Mouse (Mus musculus): Measurements from ENCODE around the gene Ubl3. TPM values are rescaled to one million over a fixed set of nuclear protein-coding genes. Genes with fewer than 3 reads are reported as not detected.

The Ubl3 gene
- total RNA-seq, 2 experiments from 2014 or later = 126 to 140 TPM

DNA sequence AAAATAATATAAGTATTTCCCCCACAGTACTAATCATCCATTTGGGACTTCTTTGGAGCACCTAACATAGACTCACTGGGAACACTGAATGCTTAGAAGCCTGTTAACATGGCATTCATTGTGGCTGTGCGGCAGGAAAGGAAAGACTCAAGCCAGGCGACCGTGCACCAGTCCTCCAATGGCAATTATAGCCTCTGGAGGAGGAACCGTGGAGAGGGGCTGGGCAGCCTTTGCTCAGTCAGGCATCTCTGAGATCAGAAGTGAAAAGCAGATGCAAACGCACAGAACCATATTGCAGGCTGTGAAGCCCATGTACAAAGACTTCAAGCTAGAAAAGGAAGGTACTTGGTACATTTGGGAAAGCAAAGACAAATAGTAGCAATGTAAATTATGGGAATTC is 20.4 kb downstream of the Ubl3 start:
- DNase-seq (ENCODE audit: low spot score in 2 of 2) = no peak

DNA sequence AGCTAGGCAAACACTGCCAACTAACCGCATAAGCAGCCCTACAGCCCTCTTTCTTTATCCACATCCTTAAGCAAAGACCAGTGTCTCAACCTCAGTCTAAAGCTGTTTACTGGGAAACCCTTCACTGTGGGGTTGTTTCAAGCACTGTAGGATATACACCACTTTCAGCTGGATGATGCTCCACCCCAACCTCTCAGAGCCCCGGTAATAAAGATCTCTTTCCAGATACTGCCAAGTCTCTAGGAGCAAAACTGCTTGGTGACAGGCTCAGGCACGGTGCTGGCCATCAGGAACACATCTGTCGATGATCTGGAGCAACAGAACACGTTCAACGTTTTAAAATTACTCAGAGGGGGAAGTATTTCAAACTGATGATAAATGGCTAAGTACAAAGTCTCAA is 25.0 kb downstream of the Ubl3 start:
- no peak for DNase-seq (ENCODE audit: low spot score in 2 of 2)

DNA sequence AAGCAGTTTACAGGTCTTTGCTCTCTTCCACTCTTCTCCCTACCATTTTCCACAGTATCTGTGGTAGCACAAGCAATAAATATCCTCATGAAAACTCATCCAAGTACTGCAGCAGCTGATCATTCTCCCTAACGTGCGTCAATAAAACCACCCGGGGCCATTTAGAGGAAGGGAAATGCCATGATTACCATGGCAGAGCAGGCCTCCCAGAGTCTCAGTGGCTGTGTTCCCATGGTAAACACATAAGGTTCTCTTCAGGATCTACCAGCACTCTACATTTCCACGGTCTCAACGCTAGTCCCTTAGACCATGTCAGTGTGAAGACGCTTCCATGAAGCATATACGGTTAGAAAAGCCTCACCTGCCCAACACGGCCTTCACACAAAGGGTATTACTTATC is 26.0 kb downstream of the Ubl3 start:
- no peak for DNase-seq (ENCODE audit: low spot score in 2 of 2)

DNA sequence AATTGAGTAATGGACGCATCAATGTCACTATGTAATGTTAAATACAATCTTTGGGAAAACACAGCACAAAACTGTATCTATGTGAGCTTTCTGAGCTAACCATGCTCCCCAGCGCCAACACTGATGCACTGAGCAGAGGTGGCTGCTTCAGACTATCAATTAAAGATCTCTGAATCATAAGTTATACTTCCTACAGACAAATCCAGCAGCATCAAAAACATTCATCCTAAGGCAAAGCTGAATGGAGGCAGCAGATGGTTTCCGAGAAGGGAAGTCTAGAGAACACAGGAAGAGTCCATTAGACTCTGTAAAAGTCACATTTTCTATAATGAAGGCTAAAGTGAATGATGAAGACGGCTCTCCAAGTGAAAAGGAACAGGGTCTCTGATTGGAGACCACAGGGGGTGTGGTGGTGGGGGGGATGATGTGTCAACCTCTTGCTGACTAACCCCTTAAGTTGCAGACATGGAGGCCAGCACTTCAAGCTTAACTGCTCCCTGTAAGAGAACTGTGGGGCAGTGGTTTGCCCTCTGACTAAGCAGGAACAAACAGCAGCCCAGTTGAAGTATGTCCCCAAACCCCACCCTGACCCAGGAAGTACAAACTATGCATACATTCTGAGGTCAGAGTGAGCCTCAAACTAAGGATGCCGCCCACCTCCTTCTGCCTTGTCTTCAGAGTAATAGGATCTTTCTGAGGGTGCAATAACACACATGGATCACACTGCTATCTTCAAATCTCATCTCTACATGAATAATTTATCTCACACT is 29.2 kb downstream of the Ubl3 start:
- no peak for DNase-seq (ENCODE audit: low spot score in 2 of 2)

DNA sequence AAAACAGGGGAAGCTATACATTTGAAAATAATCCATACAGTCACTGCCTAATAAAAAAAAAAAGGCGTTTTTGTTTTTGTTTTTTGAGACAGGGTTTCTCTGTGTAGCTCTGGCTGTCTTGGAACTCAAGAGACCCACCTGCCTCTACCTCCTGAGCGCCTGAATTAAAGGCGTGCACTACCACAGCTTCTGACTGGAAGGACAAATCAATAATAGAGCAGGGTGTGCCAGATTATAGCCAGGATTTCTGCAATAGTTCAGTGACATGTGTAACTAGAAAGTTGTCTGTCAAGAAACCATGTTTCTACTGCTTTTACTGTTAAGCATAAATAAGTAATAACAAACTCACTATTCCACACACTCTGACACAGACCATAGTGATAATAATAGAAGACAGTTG is 30.2 kb downstream of the Ubl3 start:
- no peak for DNase-seq (ENCODE audit: low spot score in 2 of 2)

DNA sequence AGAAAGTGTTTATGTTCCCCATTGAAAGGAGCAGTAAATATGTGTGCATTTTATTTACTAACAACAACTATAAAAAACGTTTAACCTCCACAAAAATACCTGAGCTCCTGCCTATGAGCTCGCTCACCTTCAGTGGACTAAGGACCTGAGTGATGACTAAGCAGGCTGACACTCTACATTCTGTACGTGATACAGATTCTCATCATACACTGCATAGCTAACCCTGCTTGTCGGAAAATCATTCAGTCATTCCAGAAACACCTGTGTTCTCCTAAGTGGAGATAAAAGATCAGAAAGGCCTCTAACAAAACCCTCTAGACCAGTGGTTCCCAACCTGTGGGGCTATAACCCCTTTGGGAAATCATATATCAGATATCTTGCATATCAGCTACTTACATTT is 35.1 kb downstream of the Ubl3 start:
- DNase-seq (ENCODE audit: low spot score in 2 of 2) = no peak

DNA sequence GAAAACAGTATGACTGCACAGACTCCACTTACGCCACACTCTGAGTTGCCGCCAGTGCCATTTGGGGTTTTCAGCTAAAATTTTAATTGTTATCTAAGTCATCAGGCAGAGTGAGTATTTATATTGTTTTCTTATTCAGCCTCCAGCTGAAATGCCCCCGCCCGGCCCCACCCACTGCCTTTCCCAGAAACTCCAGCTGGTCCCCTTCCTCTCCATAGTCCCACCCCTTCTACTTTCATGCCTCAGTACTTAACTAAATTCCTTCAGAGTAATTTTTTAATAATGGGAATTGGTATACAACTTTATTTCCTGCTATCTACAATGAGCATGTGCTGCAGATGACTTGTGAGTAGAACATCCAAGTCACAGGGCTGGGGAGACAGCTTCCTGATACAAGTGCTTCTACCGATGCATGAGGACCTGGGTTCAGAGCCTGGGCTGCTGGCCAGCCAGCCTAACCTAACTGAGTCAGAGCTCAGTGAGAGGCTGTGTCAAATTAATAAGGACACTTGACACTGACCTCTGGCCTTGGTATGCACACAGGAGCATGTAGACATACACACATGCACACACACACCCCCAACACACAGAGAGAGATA is 40.4 kb downstream of the Ubl3 start:
- DNase-seq (ENCODE audit: low spot score in 2 of 2) = no peak

DNA sequence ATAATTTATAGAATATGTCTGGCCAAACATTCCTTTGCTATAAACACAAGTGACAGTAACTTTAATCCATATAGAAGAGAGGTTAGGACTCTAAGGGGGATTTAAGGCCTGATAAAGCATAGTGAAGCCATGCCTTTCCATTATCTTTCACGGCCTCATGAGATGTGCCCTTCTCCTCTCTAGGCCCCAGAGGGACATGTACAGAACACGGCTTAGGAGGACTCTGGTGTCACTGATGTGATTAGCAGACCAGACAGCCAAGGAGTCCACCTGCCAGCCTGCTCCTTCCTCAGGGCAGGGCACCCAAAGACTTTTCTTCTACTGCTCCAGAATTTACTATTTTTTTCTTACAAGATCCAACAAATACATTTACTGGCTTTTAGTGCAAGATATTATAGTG is 42.3 kb downstream of the Ubl3 start:
- DNase-seq (ENCODE audit: low spot score in 2 of 2) = no peak

DNA sequence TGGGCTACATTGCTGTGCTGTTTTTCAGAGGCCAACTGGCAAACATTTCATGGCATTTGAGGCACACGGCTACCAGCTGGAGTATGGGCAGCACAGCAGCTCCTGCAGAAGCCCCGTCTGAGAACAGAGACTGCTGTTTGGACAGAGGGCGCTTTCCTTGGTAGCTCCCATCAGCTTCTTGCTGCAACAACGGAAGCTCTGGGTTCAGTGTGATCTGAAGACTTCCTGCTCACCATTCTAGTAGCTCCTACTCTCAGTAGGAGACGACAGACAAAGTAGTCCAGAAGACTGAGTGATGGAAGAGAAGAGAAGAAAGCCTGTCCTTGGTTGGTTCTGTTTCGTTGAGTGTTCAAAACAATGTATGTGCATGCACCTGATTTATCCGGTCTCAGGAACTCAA is 42.9 kb downstream of the Ubl3 start:
- no peak for DNase-seq (ENCODE audit: low spot score in 2 of 2)

DNA sequence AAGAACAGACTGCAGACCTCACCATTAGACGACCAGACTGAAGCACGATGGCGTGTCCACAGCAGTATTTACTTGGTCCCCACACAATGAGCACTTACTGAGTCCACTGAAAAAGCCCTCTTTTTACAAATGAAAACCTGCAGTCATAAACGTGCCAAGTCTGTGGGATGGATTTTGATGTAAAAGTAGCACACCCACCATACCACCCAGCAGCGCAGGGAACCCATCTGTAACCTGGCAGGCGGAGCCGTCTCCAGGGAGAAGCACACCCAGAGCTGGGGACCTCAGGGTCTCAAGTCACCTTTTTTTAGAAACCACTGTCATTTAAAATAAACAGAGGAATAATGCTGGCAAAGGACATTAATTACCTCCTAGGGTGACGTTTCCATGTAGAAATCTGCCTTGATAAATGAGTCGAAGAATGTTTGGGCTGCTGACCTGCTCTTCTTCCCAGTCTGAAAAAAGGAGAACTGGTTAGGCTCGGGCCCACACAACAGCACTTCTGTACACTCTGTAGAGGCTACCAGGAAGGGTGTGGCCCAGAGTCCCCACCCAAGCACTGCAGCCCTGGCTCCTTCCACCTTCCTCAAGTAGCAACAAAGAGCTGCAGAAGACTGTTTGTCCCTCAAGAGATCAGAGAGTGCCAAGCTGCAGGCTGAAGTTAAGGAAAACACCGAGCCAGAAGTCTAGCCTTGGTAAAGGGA is 43.5 kb downstream of the Ubl3 start:
- no peak for DNase-seq (ENCODE audit: low spot score in 2 of 2)

DNA sequence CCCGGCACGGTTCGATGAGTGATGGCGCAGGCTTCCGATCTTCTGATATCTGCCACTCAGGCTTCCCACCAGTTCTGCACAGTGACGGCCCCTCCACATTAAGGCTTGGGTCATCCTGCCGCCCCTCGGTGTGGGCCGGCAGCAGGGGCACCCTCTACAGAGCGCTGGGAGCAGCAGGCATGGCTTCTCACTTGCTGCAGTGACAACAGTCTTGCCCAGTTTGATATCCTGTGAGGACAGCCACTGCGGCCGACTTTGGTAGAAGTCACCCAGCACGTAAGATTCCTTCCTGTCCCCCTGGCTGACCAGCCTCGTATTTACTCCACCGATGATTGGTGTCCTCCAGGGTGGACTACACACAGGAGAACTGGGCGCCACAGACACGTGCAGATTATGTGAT is 47.2 kb downstream of the Ubl3 start:
- no peak for DNase-seq (ENCODE audit: low spot score in 2 of 2)

DNA sequence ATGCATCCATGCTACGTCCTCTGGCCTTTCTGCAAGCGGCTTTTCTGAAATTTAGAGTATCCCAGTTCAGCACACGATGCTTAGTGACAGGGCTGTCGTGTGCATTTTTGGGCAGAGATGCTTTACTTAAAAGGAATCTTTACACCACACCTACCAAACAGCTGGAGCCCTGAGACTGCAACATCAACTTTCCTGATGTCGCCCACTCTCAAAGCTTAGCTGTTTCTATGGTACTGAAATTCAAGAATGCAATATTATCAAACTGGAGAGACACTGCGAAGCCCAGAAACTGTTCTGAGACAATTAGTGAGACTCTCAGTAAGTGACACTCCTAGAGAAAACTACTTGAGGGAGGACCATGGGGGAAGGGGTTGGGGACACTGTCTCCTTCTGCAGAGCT is 50.4 kb downstream of the Ubl3 start:
- DNase-seq (ENCODE audit: low spot score in 2 of 2) = no peak

DNA sequence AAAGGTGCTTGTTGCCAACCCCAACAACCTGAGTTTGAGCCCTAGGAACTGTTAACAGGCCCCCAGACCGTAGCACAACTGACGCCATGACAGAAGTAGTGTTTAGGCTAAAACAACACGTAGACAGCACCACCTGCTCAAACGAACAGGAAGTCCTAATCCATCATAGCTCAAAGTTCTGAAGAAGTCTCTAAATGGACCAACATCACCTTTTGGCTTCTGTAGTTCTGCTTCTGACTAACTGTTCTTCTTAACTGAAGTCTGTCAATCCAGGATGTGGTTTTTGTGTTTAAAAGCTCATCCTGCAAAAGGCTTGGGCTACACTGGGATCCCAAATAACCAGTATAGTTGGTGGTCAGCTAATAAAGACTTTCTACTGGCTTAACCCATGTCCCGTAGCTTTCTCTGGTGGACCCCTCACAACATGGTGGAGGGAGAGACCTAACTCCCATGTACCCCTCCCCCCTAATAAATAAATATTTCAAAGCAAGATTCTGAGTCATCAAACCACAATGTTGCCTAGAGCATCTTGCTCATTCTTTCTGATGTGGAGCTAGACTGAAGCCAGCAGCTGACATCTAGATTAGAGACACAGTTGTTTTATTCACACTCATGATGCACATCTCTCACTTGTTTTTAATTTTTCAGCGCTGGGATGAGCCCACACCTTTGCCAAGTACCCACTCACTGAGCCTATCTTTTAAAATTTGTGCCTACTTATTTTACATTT is 51.2 kb downstream of the Ubl3 start:
- DNase-seq (ENCODE audit: low spot score in 2 of 2) = no peak

DNA sequence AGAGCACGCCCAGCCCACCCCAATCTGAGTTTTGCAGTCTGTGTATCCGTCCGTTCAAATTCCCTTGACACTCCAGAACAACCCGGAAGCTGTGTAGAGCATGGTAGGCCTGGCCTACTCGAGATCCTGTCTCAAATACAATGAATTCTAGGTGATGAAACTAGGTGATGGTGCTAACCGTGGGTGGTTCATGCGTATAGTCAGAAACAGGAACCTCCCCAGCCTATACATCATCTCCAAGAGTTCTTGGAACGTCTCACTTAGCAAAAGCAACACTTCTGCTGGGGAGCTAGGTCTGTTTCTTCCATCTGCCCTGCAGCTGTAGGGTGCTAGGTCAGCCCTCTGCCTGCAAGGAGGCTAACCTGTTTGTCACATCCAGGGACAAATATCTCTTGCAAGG is 52.1 kb downstream of the Ubl3 start:
- no peak for DNase-seq (ENCODE audit: low spot score in 2 of 2)

DNA sequence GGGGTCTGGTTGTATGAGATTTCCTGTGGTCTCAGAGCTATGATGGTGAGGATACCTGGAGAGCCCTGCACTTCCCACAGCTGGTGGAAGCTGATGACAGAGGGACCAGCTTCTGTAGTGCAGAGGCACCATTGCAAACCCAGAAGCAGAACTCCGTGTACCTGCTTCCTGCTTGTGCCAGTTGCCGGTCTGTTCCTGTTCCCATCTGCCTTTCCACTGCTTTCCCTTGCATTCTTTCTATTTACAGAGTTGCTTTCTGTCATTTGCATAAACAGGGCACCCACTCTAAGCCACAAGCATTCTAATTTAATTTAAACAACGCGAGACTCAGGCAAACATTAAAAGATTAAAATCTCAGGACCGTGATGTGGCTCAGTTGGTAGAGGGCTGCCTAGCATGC is 53.0 kb downstream of the Ubl3 start:
- DNase-seq (ENCODE audit: low spot score in 2 of 2) = no peak

DNA sequence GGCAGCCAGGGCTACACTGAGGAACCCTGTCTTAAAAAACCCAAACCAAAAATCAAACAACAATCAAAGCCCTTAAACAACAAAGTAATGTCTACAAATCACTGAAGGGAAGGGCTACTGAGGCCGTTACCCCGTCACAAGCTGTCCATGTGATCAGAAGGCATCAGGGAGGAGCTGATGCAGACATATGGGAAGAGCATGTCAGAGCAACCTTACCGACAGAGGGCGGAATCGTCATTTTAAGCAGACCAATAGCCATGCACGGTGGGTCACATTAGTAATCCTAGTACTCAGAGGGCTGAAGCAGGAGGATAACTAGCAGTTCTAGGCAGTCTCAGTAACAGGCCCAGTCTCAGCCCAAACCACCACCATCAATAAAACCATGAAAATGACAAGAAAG is 56.6 kb downstream of the Ubl3 start:
- no peak for DNase-seq (ENCODE audit: low spot score in 2 of 2)

DNA sequence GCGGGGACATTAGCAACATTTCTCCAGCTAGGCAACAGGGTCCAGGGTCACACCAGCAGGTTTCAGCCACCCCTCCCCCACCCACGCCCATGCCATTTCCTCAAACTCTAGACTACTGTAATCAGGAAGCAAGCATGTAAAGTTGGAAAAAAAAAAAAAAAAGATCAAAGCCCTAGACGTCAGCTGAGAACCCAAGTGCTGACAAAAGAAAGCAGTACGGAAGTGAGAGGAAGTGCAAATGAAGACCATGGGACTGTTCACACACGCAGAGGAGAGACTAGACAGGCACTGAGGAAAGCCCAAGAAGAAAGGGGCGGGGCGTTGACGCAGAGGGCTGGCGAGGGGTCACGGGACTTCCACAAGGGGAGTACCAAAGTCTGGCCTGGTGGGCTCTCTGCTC is 57.4 kb downstream of the Ubl3 start:
- no peak for DNase-seq (ENCODE audit: low spot score in 2 of 2)

DNA sequence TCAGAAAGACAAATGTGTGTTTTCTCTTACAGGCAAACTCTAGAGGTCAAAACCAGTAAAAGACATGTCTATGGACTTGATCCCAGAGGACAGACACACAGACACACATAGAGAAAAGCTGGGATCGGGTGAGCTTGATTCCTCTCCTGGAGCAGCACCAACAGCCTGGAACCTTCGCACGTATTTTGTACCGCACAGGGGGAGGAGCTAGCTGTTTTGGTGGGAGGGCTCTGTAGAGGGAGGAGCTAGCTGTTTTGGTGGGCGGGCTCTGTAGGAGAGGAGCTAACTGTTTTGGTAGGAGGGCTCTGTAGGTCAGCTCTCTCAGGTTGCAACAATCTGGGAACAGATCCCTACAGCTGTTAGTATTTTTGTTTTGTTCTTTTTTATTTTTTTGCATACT is 58.3 kb downstream of the Ubl3 start:
- no peak for DNase-seq (ENCODE audit: low spot score in 2 of 2)

DNA sequence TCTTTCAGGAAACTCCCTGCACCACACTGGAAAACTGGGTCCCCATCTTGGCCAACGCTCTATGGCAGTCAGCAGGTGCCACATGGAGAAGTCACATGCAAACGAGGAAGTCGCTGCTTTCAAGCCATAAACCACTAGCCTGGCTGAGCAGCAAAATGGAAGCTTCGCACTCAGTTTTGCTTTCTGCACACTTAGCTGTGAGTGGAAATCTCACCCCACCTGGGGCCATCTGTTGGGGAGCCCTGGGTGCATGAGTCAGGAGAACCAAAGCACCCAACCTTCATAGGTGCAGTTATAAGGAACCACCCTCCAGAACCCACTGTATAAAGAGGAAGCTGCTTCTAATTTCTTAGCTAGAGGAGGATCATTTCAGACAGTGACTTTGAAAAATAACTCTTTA is 59.6 kb downstream of the Ubl3 start:
- no peak for DNase-seq (ENCODE audit: low spot score in 2 of 2)

DNA sequence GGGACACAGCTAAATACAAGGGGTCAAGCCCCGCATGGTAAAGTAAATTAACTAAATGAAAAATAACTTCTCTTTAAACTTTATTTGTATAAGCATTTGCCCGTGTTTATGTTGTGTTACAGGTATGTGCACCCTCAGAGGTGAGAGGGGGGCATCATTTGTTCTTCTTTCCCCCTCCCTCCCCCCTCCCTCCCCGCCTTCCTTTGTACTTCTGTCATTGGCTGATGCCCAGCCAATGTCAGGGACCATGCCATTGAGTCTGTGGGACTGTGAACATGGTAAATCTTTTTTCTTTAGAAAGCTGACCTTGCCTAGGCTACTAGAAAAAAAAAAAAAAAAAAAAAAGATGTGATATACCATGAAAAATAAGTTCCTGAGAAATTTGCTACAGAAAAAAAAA is 62.2 kb downstream of the Ubl3 start:
- no peak for DNase-seq (ENCODE audit: low spot score in 2 of 2)

DNA sequence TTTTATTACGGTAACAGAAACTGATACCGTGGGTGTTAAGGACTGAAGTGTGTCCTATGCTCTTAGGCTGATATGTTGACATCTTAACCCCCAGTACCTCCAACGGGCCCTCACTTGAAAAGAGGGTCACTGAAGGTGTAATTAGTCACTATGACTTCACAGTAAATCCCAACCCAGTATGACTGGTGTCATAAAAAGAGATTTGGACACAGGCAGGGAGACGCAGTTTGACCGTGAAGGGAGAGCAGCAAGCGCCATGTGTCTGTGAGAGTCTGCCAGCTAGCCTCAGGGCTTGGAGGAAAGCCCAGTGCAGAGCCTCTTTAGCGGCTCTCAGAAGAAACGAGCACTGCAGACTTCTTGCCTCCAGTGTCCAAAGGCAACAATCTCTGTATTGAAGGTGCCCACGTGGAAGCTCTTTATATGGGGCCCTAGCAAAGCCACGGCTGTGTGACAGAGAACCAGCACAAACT is 62.8 kb downstream of the Ubl3 start:
- DNase-seq (ENCODE audit: low spot score in 2 of 2) = peak; percentile 55 to 66
